Mouse (Mus musculus): ENCODE measurements around the gene Tril.

DNA sequence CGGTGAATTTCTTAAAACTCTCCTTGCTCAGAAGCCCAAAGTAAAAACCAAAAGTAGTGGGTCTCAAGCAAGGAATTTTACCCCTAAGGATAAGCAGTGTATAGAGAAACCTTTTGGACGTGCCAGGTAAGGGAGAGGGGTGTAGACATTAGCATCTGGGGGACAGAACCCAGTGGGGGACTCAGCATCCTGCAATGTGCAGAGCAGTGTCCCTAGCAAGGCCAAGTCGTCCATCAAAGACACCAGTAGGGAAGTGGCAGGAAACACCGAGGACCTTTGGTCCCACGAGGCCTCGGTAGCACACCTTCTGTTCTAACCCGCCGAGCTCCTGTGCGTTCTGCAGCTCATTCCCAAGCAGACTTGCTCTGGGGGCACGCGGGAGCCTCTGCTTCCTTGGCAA is 25.6 kb downstream of the Tril start:
- no peak for TF ChIP-seq HCFC1 (IDR thresholded peaks at IDR 0.05; ENCODE audit: borderline replicate concordance, insufficient read depth, low read length)
- TF ChIP-seq CHD2 (IDR thresholded peaks at IDR 0.05; ENCODE audit: low read depth, low read length), result no peak
- no peak for TF ChIP-seq ZNF384 (IDR thresholded peaks at IDR 0.05; ENCODE audit: low read depth, low read length)
- no peak for TF ChIP-seq MAFK (IDR thresholded peaks at IDR 0.05; ENCODE audit: insufficient read depth, low read depth, low read length)
- TF ChIP-seq ZC3H11A (IDR thresholded peaks at IDR 0.05; ENCODE audit: borderline replicate concordance, low read depth, low read length), result no peak

Data from ES-E14 (cell line).